Comparison of ENCODE assay signal across 10 mouse cellular contexts in genomic region chr12:86885746-86886145, GRCm38 (mm10). TPM values are rescaled to one million over a fixed set of nuclear protein-coding genes. Genes with fewer than 3 reads are reported as not detected.
DNase-seq lines count a peak whose midpoint lies in the region; ATAC-seq and TF ChIP-seq lines count a peak whose summit lies in the region.
"Had no signal": no experiment of that assay in that cellular context is flagged by ENCODE, and none has a peak within 500 bp of the region (broad histone marks: within the 10 kb centered on the region; RNA-seq: fewer than 3 reads in every experiment).

No protein-coding gene starts in this region.

- no peak for TF ChIP-seq CTCF in kidney, postnatal 0 days (IDR thresholded peaks at IDR 0.05; ENCODE audit: low read depth)

- 36% methylated on average over 5 of the region's 5 CpGs for WGBS in kidney, postnatal 0 days
- 41% methylated on average over 5 of the region's 5 CpGs for WGBS in embryonic facial prominence, embryonic 14.5 days
- WGBS in intestine, embryonic 16.5 days: 26% methylated on average over 5 of the region's 5 CpGs
- 27% methylated on average over 5 of the region's 5 CpGs for WGBS in neural tube, embryonic 13.5 days

- H3K36me3 ChIP-seq in kidney, postnatal 0 days (ENCODE audit: insufficient read depth, low read length): no peaks in the 10 kb centered on the region
- peaks cover 11% of the 10 kb centered on the region; the same call in 1 of the 2 replicates for H3K36me3 ChIP-seq in embryonic facial prominence, embryonic 14.5 days (ENCODE audit: control insufficient read depth, insufficient read depth, low read length)
- no peaks in the 10 kb centered on the region for H3K36me3 ChIP-seq in intestine, embryonic 16.5 days (ENCODE audit: control insufficient read depth, insufficient read depth, low read length)
- 0 out of 2 replicates have a peak, but pooled peaks cover 4% of the 10 kb centered on the region for H3K36me3 ChIP-seq in neural tube, embryonic 13.5 days

- peaks cover 37% of the 10 kb centered on the region for H3K4me1 ChIP-seq in kidney, postnatal 0 days (replicated peaks; ENCODE audit: insufficient read depth, low read length)
- H3K4me1 ChIP-seq in embryonic facial prominence, embryonic 14.5 days (ENCODE audit: control insufficient read depth, insufficient read depth, low read length): peaks cover 44% of the 10 kb centered on the region
- peaks cover 50% of the 10 kb centered on the region for H3K4me1 ChIP-seq in intestine, embryonic 16.5 days (ENCODE audit: control insufficient read depth, insufficient read depth, low read length)
- peaks cover 65% of the 10 kb centered on the region for H3K4me1 ChIP-seq in neural tube, embryonic 13.5 days (replicated peaks)

- peak overlapping the region; percentile 90; the same call in 1 of the 2 replicates for H3K4me3 ChIP-seq in kidney, postnatal 0 days (replicated peaks; ENCODE audit: low read depth, low read length)
- no peak overlapping the region; the same call in 1 of the 2 replicates for H3K4me3 ChIP-seq in embryonic facial prominence, embryonic 14.5 days (ENCODE audit: low read depth, low read length)
- H3K4me3 ChIP-seq in intestine, embryonic 16.5 days (ENCODE audit: low read length): no peak overlapping the region
- no peak overlapping the region; the same call in 1 of the 2 replicates for H3K4me3 ChIP-seq in neural tube, embryonic 13.5 days

- H3K9ac ChIP-seq in kidney, postnatal 0 days (ENCODE audit: low read depth, low read length): no peak overlapping the region
- H3K9ac ChIP-seq in embryonic facial prominence, embryonic 14.5 days (ENCODE audit: low read depth, low read length): no peak overlapping the region
- no peak overlapping the region for H3K9ac ChIP-seq in intestine, embryonic 16.5 days (ENCODE audit: low read depth, low read length)
- peak overlapping the region; percentile 65 for H3K9ac ChIP-seq in neural tube, embryonic 13.5 days

- H3K4me2 ChIP-seq in kidney, postnatal 0 days (ENCODE audit: low read length): peak overlapping the region; percentile 93
- peak overlapping the region; percentile 98 for H3K4me2 ChIP-seq in embryonic facial prominence, embryonic 14.5 days (ENCODE audit: low read depth, low read length)
- H3K4me2 ChIP-seq in intestine, embryonic 16.5 days (ENCODE audit: low read depth, low read length): no peak overlapping the region; the same call in 1 of the 2 replicates
- H3K4me2 ChIP-seq in neural tube, embryonic 13.5 days: peak overlapping the region; percentile 95

- no peaks in the 10 kb centered on the region for H3K9me3 ChIP-seq in kidney, postnatal 0 days (replicated peaks; ENCODE audit: low read length)
- H3K9me3 ChIP-seq in embryonic facial prominence, embryonic 14.5 days (ENCODE audit: control insufficient read depth, low read length): no peaks in the 10 kb centered on the region
- no peaks in the 10 kb centered on the region for H3K9me3 ChIP-seq in intestine, embryonic 16.5 days (ENCODE audit: control insufficient read depth, low read length)
- H3K9me3 ChIP-seq in neural tube, embryonic 13.5 days: no peaks in the 10 kb centered on the region

- no peak for ATAC-seq in kidney, postnatal 0 days (replicated peaks; ENCODE audit: low FRiP score, low read depth)
- ATAC-seq in embryonic facial prominence, embryonic 14.5 days (ENCODE audit: low read depth): no peak
- no peak for ATAC-seq in intestine, embryonic 16.5 days
- no peak for ATAC-seq in neural tube, embryonic 13.5 days (ENCODE audit: low read depth)
- ATAC-seq: Patski had no signal

- H3K27me3 ChIP-seq in kidney, postnatal 0 days (ENCODE audit: insufficient read depth, low read length): no peaks in the 10 kb centered on the region
- H3K27me3 ChIP-seq in embryonic facial prominence, embryonic 14.5 days (replicated peaks; ENCODE audit: control insufficient read depth, insufficient read depth, low read length): 0 out of 2 replicates have a peak, but pooled peaks cover 3% of the 10 kb centered on the region
- no peaks in the 10 kb centered on the region for H3K27me3 ChIP-seq in intestine, embryonic 16.5 days (replicated peaks; ENCODE audit: control insufficient read depth, insufficient read depth, low read length)
- no peaks in the 10 kb centered on the region for H3K27me3 ChIP-seq in neural tube, embryonic 13.5 days
- H3K27me3 ChIP-seq: Patski had no signal

- peak overlapping the region; percentile 100 for H3K27ac ChIP-seq in kidney, postnatal 0 days
- peak overlapping the region; percentile 100 for H3K27ac ChIP-seq in embryonic facial prominence, embryonic 14.5 days (replicated peaks; ENCODE audit: low read depth, low read length)
- H3K27ac ChIP-seq in intestine, embryonic 16.5 days (ENCODE audit: low read length): peak overlapping the region; percentile 100
- H3K27ac ChIP-seq in neural tube, embryonic 13.5 days (replicated peaks): peak overlapping the region; percentile 100

- no peak for DNase-seq in kidney, postnatal 0 days (ENCODE audit: low spot score)
- DNase-seq in kidney, adult 9 months: no peak
- no peak for DNase-seq in embryonic facial prominence, embryonic 14.5 days (ENCODE audit: low spot score)
- DNase-seq in adrenal gland, postnatal 25 days: no peak
- no peak for DNase-seq in adrenal gland, postnatal 36 days
- DNase-seq in spleen, postnatal 14 days (ENCODE audit: low spot score in 2 of 2): no peak
- DNase-seq: cerebellum, adult 8-10 months had no signal

RNA-seq across cellular contexts. Expression of gene Irf2bpl, which starts 1.1 kb away (rescaled TPM):
- 52.1 and 57.9 TPM in 2 replicates for polyA plus RNA-seq in kidney, postnatal 0 days (2015; fragmentation: Nextera tagmentation; extraction: Ambion mirVana)
- polyA plus RNA-seq in embryonic facial prominence, embryonic 14.5 days (2014; fragmentation: Nextera tagmentation; extraction: Ambion mirVana): 33.5 and 33.8 TPM in 2 replicates
- polyA plus RNA-seq in intestine, embryonic 16.5 days (2015; fragmentation: Nextera tagmentation; extraction: Ambion mirVana): 8.2 and 10.9 TPM in 2 replicates
- 59.9 and 60.7 TPM in 2 replicates for polyA plus RNA-seq in neural tube, embryonic 13.5 days (2015; fragmentation: Nextera tagmentation; extraction: Ambion mirVana)
- total RNA-seq in adrenal gland, postnatal 25 days (2021): 65.4 and 74.6 TPM in 2 replicates
- 10 to 100 TPM; 47.3 to 64.5 TPM for total RNA-seq in adrenal gland, postnatal 36 days (2021)
